Mouse (Mus musculus): ENCODE measurements around the gene Clec9a. TPM values are rescaled to one million over a fixed set of nuclear protein-coding genes. Genes with fewer than 3 reads are reported as not detected.

Gene Clec9a
- polyA plus RNA-seq, 1 experiment = not detected

GRCm38 (mm10) chr6:129423040-129423733 is 14.5 kb downstream of the Clec9a start:
- no peak for DNase-seq (ENCODE audit: extremely low spot score in 1 of 2, low spot score in 1 of 2)

- DNase-seq (ENCODE audit: extremely low spot score in 1 of 2, low spot score in 1 of 2) = peak; percentile 28 to 76
Measured at GRCm38 (mm10) chr6:129423734-129424072, 15.0 kb downstream of the Clec9a start.

GRCm38 (mm10) chr6:129425217-129425616 is 16.6 kb downstream of the Clec9a start:
- DNase-seq (ENCODE audit: extremely low spot score in 1 of 2, low spot score in 1 of 2) = peak; percentile 2 to 5

GRCm38 (mm10) chr6:129425812-129426211 is 17.1 kb downstream of the Clec9a start:
- no peak for DNase-seq (ENCODE audit: extremely low spot score in 1 of 2, low spot score in 1 of 2)

GRCm38 (mm10) chr6:129427281-129427680 is 18.6 kb downstream of the Clec9a start:
- no peak for DNase-seq (ENCODE audit: extremely low spot score in 1 of 2, low spot score in 1 of 2)

- DNase-seq (ENCODE audit: extremely low spot score in 1 of 2, low spot score in 1 of 2) = no peak
Measured at GRCm38 (mm10) chr6:129434239-129434638, 25.6 kb downstream of the Clec9a start.

- DNase-seq (ENCODE audit: extremely low spot score in 1 of 2, low spot score in 1 of 2) = no peak
Measured at GRCm38 (mm10) chr6:129436025-129436424, 27.4 kb downstream of the Clec9a start.

GRCm38 (mm10) chr6:129438033-129438432 is 29.4 kb downstream of the Clec9a start:
- DNase-seq (ENCODE audit: extremely low spot score in 1 of 2, low spot score in 1 of 2) = no peak

- DNase-seq (ENCODE audit: extremely low spot score in 1 of 2, low spot score in 1 of 2) = no peak
Measured at GRCm38 (mm10) chr6:129449743-129450142, 41.1 kb downstream of the Clec9a start.

GRCm38 (mm10) chr6:129451411-129452039 is 42.9 kb downstream of the Clec9a start, which contains the start of gene Clec1a:
Gene Clec1a (minus strand): TSS chr6:129452000.
- DNase-seq (ENCODE audit: extremely low spot score in 1 of 2, low spot score in 1 of 2) = peak in 1 of 2 experiments; percentile 2

GRCm38 (mm10) chr6:129471386-129471785 is 62.7 kb downstream of the Clec9a start:
- DNase-seq (ENCODE audit: extremely low spot score in 1 of 2, low spot score in 1 of 2) = no peak

- no peak for DNase-seq (ENCODE audit: extremely low spot score in 1 of 2, low spot score in 1 of 2)
Measured at GRCm38 (mm10) chr6:129472627-129473026, 64.0 kb downstream of the Clec9a start.

Other genes starting within 250 kb of the Clec9a start
- 14.0 and 20.5 TPM in 2 replicates for gene Clec2d, start 228.2 kb upstream of the Clec9a start, polyA plus RNA-seq (2012; rRNA removed)
- gene Cd69, start 133.4 kb upstream of the Clec9a start, polyA plus RNA-seq (2012; rRNA removed) = 0.20 TPM in 1 of 2 replicates, not detected in the other
- not detected in 2 replicates for gene 4922502D21Rik, start 77.1 kb upstream of the Clec9a start, polyA plus RNA-seq (2012; rRNA removed)
- 0.36 and 0.44 TPM in 2 replicates for gene Clec12a, start 66.2 kb upstream of the Clec9a start, polyA plus RNA-seq (2012; rRNA removed)
- 0.13 and 0.22 TPM in 2 replicates for gene Clec12b, start 23.0 kb upstream of the Clec9a start, polyA plus RNA-seq (2012; rRNA removed)
- gene Clec1b, start 11.6 kb upstream of the Clec9a start, polyA plus RNA-seq (2012; rRNA removed) = 0.15 TPM in 1 of 2 replicates, not detected in the other
- 1.4 and 1.9 TPM in 2 replicates for gene Clec1a, start 43.1 kb downstream of the Clec9a start, polyA plus RNA-seq (2012; rRNA removed)
- gene Olr1, start 98.3 kb downstream of the Clec9a start, polyA plus RNA-seq (2012; rRNA removed) = 0.20 and 0.63 TPM in 2 replicates
- gene Tmem52b, start 103.7 kb downstream of the Clec9a start, polyA plus RNA-seq (2012; rRNA removed) = not detected in 2 replicates
- 510 and 530 TPM in 2 replicates for gene Gabarapl1, start 124.3 kb downstream of the Clec9a start, polyA plus RNA-seq (2012; rRNA removed)
- 0.38 and 0.53 TPM in 2 replicates for gene Klre1, start 169.0 kb downstream of the Clec9a start, polyA plus RNA-seq (2012; rRNA removed)
- 0.21 and 0.22 TPM in 2 replicates for gene Klrd1, start 182.9 kb downstream of the Clec9a start, polyA plus RNA-seq (2012; rRNA removed)
- 0.04 TPM in 1 of 2 replicates, not detected in the other for gene Klrk1, start 215.0 kb downstream of the Clec9a start, polyA plus RNA-seq (2012; rRNA removed)
- gene Klrc3, start 234.5 kb downstream of the Clec9a start, polyA plus RNA-seq (2012; rRNA removed) = not detected in 2 replicates